Mouse (Mus musculus) liver, postnatal 0 days (tissue): ENCODE results near the gene Xylt2. TPM values are rescaled to one million over a fixed set of nuclear protein-coding genes. Genes with fewer than 3 reads are reported as not detected.
"Not testable (repeated sequence)": the region's sequence is repeated elsewhere in the genome, so short reads cannot be mapped to it uniquely, and the experiment has no call there.

ENCODE experiments used
- ATAC-seq: fragments of 200-750 bp; cut with Nextera tagmentation; 2 replicates; pipeline ENCODE4 v1.8.0; 2017; ENCODE audit warnings: mild to moderate bottlenecking, moderate library complexity
- DNase-seq: peaks from one replicate; pipeline ENCODE4 v3.0.0-alpha.2; 2016
- H3K27ac ChIP-seq: fragments of 300-500 bp; sonication (generic); 2 replicates; pipeline ENCODE4 v1.5.1; 2014; ENCODE audit warnings: antibody characterized with exemption, moderate library complexity, mild to moderate bottlenecking, low read depth
- H3K27me3 ChIP-seq: fragments of 300-500 bp; sonication (generic); 2 replicates; pipeline ENCODE4 v1.6.1; 2014; ENCODE audit warnings: low read length, control low read depth, mixed read lengths; ENCODE audit not compliant: insufficient read depth
- H3K36me3 ChIP-seq: fragments of 300-500 bp; sonication (generic); replicated peaks from 2 replicates; pipeline ENCODE4 v1.6.1; 2014; ENCODE audit warnings: mild to moderate bottlenecking, control low read depth, low read length, moderate library complexity, mixed read lengths; ENCODE audit not compliant: insufficient read depth
- H3K4me1 ChIP-seq: fragments of 300-500 bp; sonication (generic); 2 replicates; pipeline ENCODE4 v1.6.1; 2014; ENCODE audit warnings: antibody characterized with exemption, mild to moderate bottlenecking, control low read depth; ENCODE audit not compliant: insufficient read depth
- H3K4me2 ChIP-seq: fragments of 300-500 bp; sonication (generic); 2 replicates; pipeline ENCODE4 v1.6.1; 2014; ENCODE audit warnings: low read depth, mild to moderate bottlenecking, low read length, moderate library complexity, mixed read lengths
- H3K4me3 ChIP-seq: fragments of 300-500 bp; sonication (generic); 2 replicates; pipeline ENCODE4 v1.5.1; 2014; ENCODE audit warnings: low read depth, low read length
- H3K9ac ChIP-seq: fragments of 300-500 bp; sonication (generic); replicated peaks from 2 replicates; pipeline ENCODE4 v1.6.1; 2014; ENCODE audit warnings: mild to moderate bottlenecking, moderate library complexity
- H3K9me3 ChIP-seq: fragments of 300-500 bp; sonication (generic); 2 replicates; pipeline ENCODE4 v1.6.1; 2016; ENCODE audit warnings: mild to moderate bottlenecking, control low read depth, low read length, mixed read lengths
- CTCF ChIP-seq: sonication (generic); IDR thresholded peaks from 2 replicates; pipeline ENCODE4 v1.5.1; 2016; ENCODE audit warnings: antibody characterized with exemption, low read depth
- EP300 ChIP-seq: IDR thresholded peaks from 2 replicates; pipeline ENCODE4 v1.6.1; 2016; ENCODE audit warnings: antibody characterized with exemption, low read depth, mild to moderate bottlenecking
- WGBS: fragments of 180-500 bp; shearing (Covaris S2); extraction: QIAGEN DNeasy Blood & Tissue Kit; methylation state at CpG from one replicate; pipeline ENCODE4 v1.1.7; 2014; ENCODE audit not compliant: insufficient replicate concordance; 5-methylcytosine and 5-hydroxymethylcytosine counted together
- polyA plus RNA-seq: library from polyadenylated mRNA; unstranded; fragments of >200 nt; fragmentation: Nextera tagmentation; extraction: Ambion mirVana; gene quantifications from 2 replicates; pipeline ENCODE4 v1.2.1, GENCODE M21; 2015

Gene Xylt2
- polyA plus RNA-seq, 1 experiment from 2014 or later: 2.7 TPM

GRCm38 (mm10) chr11:94665281-94665680 is 12.0 kb downstream of the Xylt2 start:
- H3K27ac ChIP-seq: no peak overlapping the region
- no peak overlapping the region for H3K4me3 ChIP-seq
- DNase-seq (no peak), ATAC-seq (no peak)
- H3K9ac ChIP-seq: no peak overlapping the region
- no peaks in the 10 kb centered on the region for H3K4me1 ChIP-seq
- no peak overlapping the region for H3K4me2 ChIP-seq
- no peaks in the 10 kb centered on the region for H3K9me3 ChIP-seq
- H3K27me3 ChIP-seq: no peaks in the 10 kb centered on the region
- 75% methylated on average over 6 of the region's 6 CpGs for WGBS
- peaks cover 31% of the 10 kb centered on the region for H3K36me3 ChIP-seq
- TF ChIP-seq CTCF (no peak), EP300 (no peak)

GRCm38 (mm10) chr11:94661344-94661743 is 16.0 kb downstream of the Xylt2 start:
- no peaks in the 10 kb centered on the region for H3K4me1 ChIP-seq
- no peaks in the 10 kb centered on the region for H3K9me3 ChIP-seq
- DNase-seq (no peak), ATAC-seq (no peak)
- peaks cover 25% of the 10 kb centered on the region for H3K36me3 ChIP-seq
- TF ChIP-seq CTCF: no peak
- WGBS: 52% methylated on average over 1 of the region's 1 CpGs
- H3K4me3 ChIP-seq: no peak overlapping the region
- H3K27me3 ChIP-seq: no peaks in the 10 kb centered on the region
- H3K4me2 ChIP-seq: no peak overlapping the region
- no peak overlapping the region for H3K9ac ChIP-seq
- no peak overlapping the region for H3K27ac ChIP-seq

- H3K4me1 ChIP-seq: peaks cover 18% of the 10 kb centered on the region
- TF ChIP-seq EP300: peak; percentile 79; the same call in 1 of the 2 replicates
- TF ChIP-seq CTCF: no peak
- H3K9me3 ChIP-seq: no peaks in the 10 kb centered on the region
- peak within 1 kb of the TSS; percentile 67 for H3K4me2 ChIP-seq
- peak within 1 kb of the TSS; percentile 65 for H3K4me3 ChIP-seq
- DNase-seq (peak; percentile 90), ATAC-seq (peak; percentile 91)
- H3K27me3 ChIP-seq: no peaks in the 10 kb centered on the region
- H3K27ac ChIP-seq: peak within 1 kb of the TSS; percentile 84
- peak within 1 kb of the TSS; percentile 67 for H3K9ac ChIP-seq
- H3K36me3 ChIP-seq: peaks cover 15% of the 10 kb centered on the region
- 1% methylated on average over 32 of the region's 32 CpGs for WGBS
Measured at GRCm38 (mm10) chr11:94653663-94654436, 23.5 kb downstream of the Xylt2 start, which contains the start of the genes Mrpl27 and Eme1. Gene Mrpl27, plus strand, starts transcription at chr11:94653767. Gene Eme1, minus strand, starts transcription at chr11:94653964.

GRCm38 (mm10) chr11:94652973-94653372 is 24.3 kb downstream of the Xylt2 start:
- no peak overlapping the region for H3K27ac ChIP-seq
- no peak for ATAC-seq
- WGBS: 42% methylated on average over 8 of the region's 8 CpGs
- peaks cover 7% of the 10 kb centered on the region for H3K36me3 ChIP-seq
- peaks cover 18% of the 10 kb centered on the region for H3K4me1 ChIP-seq
- no peaks in the 10 kb centered on the region for H3K9me3 ChIP-seq
- no peaks in the 10 kb centered on the region for H3K27me3 ChIP-seq
- peak overlapping the region; percentile 65 for H3K4me3 ChIP-seq
- TF ChIP-seq CTCF (no peak), EP300 (no peak)
- H3K4me2 ChIP-seq: peak overlapping the region; percentile 67
- peak overlapping the region; percentile 67; the same call in 1 of the 2 replicates for H3K9ac ChIP-seq
- no peak for DNase-seq

GRCm38 (mm10) chr11:94651241-94651640 is 26.1 kb downstream of the Xylt2 start:
- peaks cover 18% of the 10 kb centered on the region for H3K4me1 ChIP-seq
- H3K9me3 ChIP-seq, DNase-seq, H3K9ac ChIP-seq, H3K4me2 ChIP-seq, H3K27ac ChIP-seq, ATAC-seq, H3K4me3 ChIP-seq, H3K27me3 ChIP-seq: not testable (repeated sequence)
- 91% methylated on average over 5 of the region's 7 CpGs for whole genome bisulfite sequencing
- peaks cover 14% of the 10 kb centered on the region for H3K36me3 ChIP-seq

GRCm38 (mm10) chr11:94646457-94646856 is 30.9 kb downstream of the Xylt2 start:
- TF ChIP-seq EP300 (no peak), CTCF (no peak)
- H3K4me2 ChIP-seq: no peak overlapping the region
- no peak for DNase-seq
- no peaks in the 10 kb centered on the region for H3K9me3 ChIP-seq
- H3K4me3 ChIP-seq: no peak overlapping the region
- no peaks in the 10 kb centered on the region for H3K27me3 ChIP-seq
- WGBS: 88% methylated on average over 4 of the region's 4 CpGs
- no peaks in the 10 kb centered on the region for H3K4me1 ChIP-seq
- H3K36me3 ChIP-seq: peaks cover 45% of the 10 kb centered on the region
- ATAC-seq: no peak
- H3K9ac ChIP-seq: no peak overlapping the region
- no peak overlapping the region for H3K27ac ChIP-seq
